Mouse (Mus musculus): ENCODE measurements at regions not wholly inside any gene's neighbourhood (a gene's known extent, or its start where the extent isn't known, plus 50 kb on each side); places are given as distances from the start of the nearest gene placed in this dataset.

- Histone ChIP-seq H3K27ac (replicated peaks) (no peak overlapping the region), H3K9me3 (no peaks in the 10 kb centered on the region), H3K36me3 (no peaks in the 10 kb centered on the region), H3K4me1 (no peaks in the 10 kb centered on the region), H3K9ac (replicated peaks) (no peak overlapping the region), H3K4me2 (replicated peaks) (no peak overlapping the region), H3K4me3 (no peak overlapping the region), H3K27me3 (no peaks in the 10 kb centered on the region)
- WGBS: 23% methylated on average over 5 of the region's 5 CpGs
- no peak for ATAC-seq (ENCODE audit: low FRiP score, low read depth)
These were observed 306.6 kb downstream of the Satb1 start for GRCm38 (mm10) chr17:51526464-51526863.

GRCm38 (mm10) chr17:51526021-51526420 lies 307.1 kb downstream of the Satb1 start:
- no peaks in the 10 kb centered on the region for H3K36me3 ChIP-seq
- no peak overlapping the region for H3K27ac ChIP-seq (replicated peaks)
- H3K4me3 ChIP-seq: no peak overlapping the region
- no peaks in the 10 kb centered on the region for H3K27me3 ChIP-seq
- no peak; the same call in 1 of the 2 replicates for ATAC-seq (ENCODE audit: low FRiP score, low read depth)
- no peak overlapping the region for H3K9ac ChIP-seq (replicated peaks)
- 54% methylated on average over 4 of the region's 4 CpGs for WGBS
- no peaks in the 10 kb centered on the region for H3K9me3 ChIP-seq
- no peaks in the 10 kb centered on the region for H3K4me1 ChIP-seq
- no peak overlapping the region for H3K4me2 ChIP-seq (replicated peaks)

GRCm38 (mm10) chr17:51525219-51525618 lies 307.9 kb downstream of the Satb1 start:
- no peak for ATAC-seq (ENCODE audit: low FRiP score, low read depth)
- H3K4me2 ChIP-seq (replicated peaks): no peak overlapping the region
- H3K4me3 ChIP-seq: no peak overlapping the region
- 67% methylated on average over 2 of the region's 2 CpGs for WGBS
- no peaks in the 10 kb centered on the region for H3K9me3 ChIP-seq
- H3K4me1 ChIP-seq: no peaks in the 10 kb centered on the region
- no peak overlapping the region for H3K27ac ChIP-seq (replicated peaks)
- H3K36me3 ChIP-seq: no peaks in the 10 kb centered on the region
- H3K9ac ChIP-seq (replicated peaks): no peak overlapping the region
- H3K27me3 ChIP-seq: no peaks in the 10 kb centered on the region

- no peak overlapping the region for H3K9ac ChIP-seq (replicated peaks)
- no peak for ATAC-seq (ENCODE audit: low FRiP score, low read depth)
- no peaks in the 10 kb centered on the region for H3K4me1 ChIP-seq
- no peaks in the 10 kb centered on the region for H3K27me3 ChIP-seq
- no peaks in the 10 kb centered on the region for H3K36me3 ChIP-seq
- 64% methylated on average over 2 of the region's 2 CpGs for WGBS
- no peaks in the 10 kb centered on the region for H3K9me3 ChIP-seq
- H3K4me3 ChIP-seq: no peak overlapping the region
- H3K4me2 ChIP-seq (replicated peaks): no peak overlapping the region
- H3K27ac ChIP-seq (replicated peaks): no peak overlapping the region
These were observed 321.2 kb downstream of the Satb1 start for GRCm38 (mm10) chr17:51511917-51512316.

GRCm38 (mm10) chr17:51500751-51501150 lies 321.6 kb upstream of the Tbc1d5 start:
- Histone ChIP-seq H3K27me3 (no peaks in the 10 kb centered on the region), H3K27ac (replicated peaks) (no peak overlapping the region), H3K36me3 (no peaks in the 10 kb centered on the region), H3K9ac (replicated peaks) (no peak overlapping the region), H3K4me1 (no peaks in the 10 kb centered on the region), H3K9me3 (no peaks in the 10 kb centered on the region), H3K4me3 (no peak overlapping the region), H3K4me2 (replicated peaks) (no peak overlapping the region)
- WGBS: 86% methylated on average over 10 of the region's 10 CpGs
- peak; percentile 34; the same call in 1 of the 2 replicates for ATAC-seq (ENCODE audit: low FRiP score, low read depth)

- H3K4me1 ChIP-seq: no peaks in the 10 kb centered on the region
- H3K27ac ChIP-seq (replicated peaks): no peak overlapping the region
- WGBS: 82% methylated on average over 2 of the region's 2 CpGs
- H3K27me3 ChIP-seq: no peaks in the 10 kb centered on the region
- H3K4me2 ChIP-seq (replicated peaks): no peak overlapping the region
- no peak for ATAC-seq (ENCODE audit: low FRiP score, low read depth)
- H3K4me3 ChIP-seq: no peak overlapping the region
- H3K9me3 ChIP-seq: no peaks in the 10 kb centered on the region
- H3K9ac ChIP-seq (replicated peaks): no peak overlapping the region
- no peaks in the 10 kb centered on the region for H3K36me3 ChIP-seq
These were observed 320.4 kb upstream of the Tbc1d5 start for GRCm38 (mm10) chr17:51499541-51499940.

GRCm38 (mm10) chr17:51495038-51495437 lies 315.9 kb upstream of the Tbc1d5 start:
- no peaks in the 10 kb centered on the region for H3K4me1 ChIP-seq
- H3K9me3 ChIP-seq: no peaks in the 10 kb centered on the region
- no peak overlapping the region for H3K9ac ChIP-seq (replicated peaks)
- H3K27me3 ChIP-seq: no peaks in the 10 kb centered on the region
- H3K27ac ChIP-seq (replicated peaks): no peak overlapping the region
- no peak overlapping the region for H3K4me2 ChIP-seq (replicated peaks)
- ATAC-seq (ENCODE audit: low FRiP score, low read depth): no peak
- H3K4me3 ChIP-seq: no peak overlapping the region
- no peaks in the 10 kb centered on the region for H3K36me3 ChIP-seq
- 49% methylated on average over 2 of the region's 2 CpGs for WGBS

- Histone ChIP-seq H3K27me3 (no peaks in the 10 kb centered on the region), H3K4me3 (no peak overlapping the region), H3K4me2 (replicated peaks) (no peak overlapping the region), H3K9ac (replicated peaks) (no peak overlapping the region), H3K27ac (replicated peaks) (no peak overlapping the region), H3K4me1 (no peaks in the 10 kb centered on the region), H3K36me3 (no peaks in the 10 kb centered on the region), H3K9me3 (no peaks in the 10 kb centered on the region)
- 83% methylated on average over 3 of the region's 3 CpGs for WGBS
- no peak for ATAC-seq (ENCODE audit: low FRiP score, low read depth)
These were observed 310.2 kb upstream of the Tbc1d5 start for GRCm38 (mm10) chr17:51489386-51489785.

GRCm38 (mm10) chr17:51487918-51488445 lies 308.8 kb upstream of the Tbc1d5 start:
- no peak overlapping the region for H3K4me3 ChIP-seq

GRCm38 (mm10) chr17:51477810-51478209 lies 298.7 kb upstream of the Tbc1d5 start:
- 82% methylated on average over 7 of the region's 7 CpGs for WGBS
- no peak for ATAC-seq (ENCODE audit: low FRiP score, low read depth)
- Histone ChIP-seq H3K27ac (replicated peaks) (no peak overlapping the region), H3K27me3 (no peaks in the 10 kb centered on the region), H3K36me3 (no peaks in the 10 kb centered on the region), H3K4me2 (replicated peaks) (no peak overlapping the region), H3K4me1 (no peaks in the 10 kb centered on the region), H3K9ac (replicated peaks) (no peak overlapping the region), H3K9me3 (0 out of 2 replicates have a peak, but pooled peaks cover 5% of the 10 kb centered on the region), H3K4me3 (no peak overlapping the region)

More at GRCm38 (mm10) chr17:51487918-51488445, 308.8 kb upstream of the Tbc1d5 start:
- H3K27me3 ChIP-seq: no peaks in the 10 kb centered on the region
- WGBS: 87% methylated on average over 3 of the region's 3 CpGs
- no peak overlapping the region for H3K4me2 ChIP-seq (replicated peaks)
- ATAC-seq (ENCODE audit: low FRiP score, low read depth): no peak
- no peaks in the 10 kb centered on the region for H3K4me1 ChIP-seq
- H3K9ac ChIP-seq (replicated peaks): no peak overlapping the region
- no peak overlapping the region for H3K27ac ChIP-seq (replicated peaks)
- no peaks in the 10 kb centered on the region for H3K36me3 ChIP-seq
- H3K9me3 ChIP-seq: no peaks in the 10 kb centered on the region

GRCm38 (mm10) chr17:51477404-51477803 lies 298.3 kb upstream of the Tbc1d5 start:
- no peak overlapping the region for H3K9ac ChIP-seq (replicated peaks)
- no peaks in the 10 kb centered on the region for H3K27me3 ChIP-seq
- no peaks in the 10 kb centered on the region for H3K36me3 ChIP-seq
- no peak overlapping the region for H3K4me2 ChIP-seq (replicated peaks)
- H3K9me3 ChIP-seq: 0 out of 2 replicates have a peak, but pooled peaks cover 5% of the 10 kb centered on the region
- WGBS: 91% methylated on average over 8 of the region's 8 CpGs
- H3K4me3 ChIP-seq: no peak overlapping the region
- no peaks in the 10 kb centered on the region for H3K4me1 ChIP-seq
- ATAC-seq (ENCODE audit: low FRiP score, low read depth): no peak
- H3K27ac ChIP-seq (replicated peaks): no peak overlapping the region

GRCm38 (mm10) chr17:51462137-51462880 lies 283.2 kb upstream of the Tbc1d5 start:
- Histone ChIP-seq H3K4me1 (peaks cover 9% of the 10 kb centered on the region), H3K9me3 (peaks cover 4% of the 10 kb centered on the region; the same call in 1 of the 2 replicates), H3K4me2 (replicated peaks) (peak overlapping the region; percentile 43), H3K9ac (replicated peaks) (no peak overlapping the region), H3K27me3 (peaks cover 4% of the 10 kb centered on the region; the same call in 1 of the 2 replicates), H3K36me3 (no peaks in the 10 kb centered on the region), H3K27ac (replicated peaks) (no peak overlapping the region), H3K4me3 (peak overlapping the region; percentile 19; the same call in 1 of the 2 replicates)
- WGBS: 33% methylated on average over 5 of the region's 5 CpGs
- ATAC-seq (ENCODE audit: low FRiP score, low read depth): peak; percentile 77
